Mouse (Mus musculus) heart, postnatal 0 days (tissue): ENCODE data around the gene Tdrkh. TPM values are rescaled to one million over a fixed set of nuclear protein-coding genes. Genes with fewer than 3 reads are reported as not detected.
A peak's percentile ranks its signal among the peaks of the same experiment; 100 is the strongest.

Experiments used
- ATAC-seq: fragments of 200-750 bp; cut with Nextera tagmentation; 2 replicates; pipeline ENCODE4 v1.8.0; 2017; ENCODE audit warnings: low read depth, moderate number of reproducible peaks, moderate library complexity; ENCODE audit not compliant: insufficient read depth
- DNase-seq: peaks from one replicate; pipeline ENCODE4 v3.0.0-alpha.2; 2016; ENCODE audit warnings: low spot score
- H3K27ac ChIP-seq: fragments of 300-500 bp; sonication (generic); 2 replicates; pipeline ENCODE4 v1.5.1; 2014; ENCODE audit warnings: low read depth, mild to moderate bottlenecking
- H3K27me3 ChIP-seq: fragments of 300-500 bp; sonication (generic); 2 replicates; pipeline ENCODE4 v1.6.1; 2014; ENCODE audit warnings: low read length, mixed read lengths; ENCODE audit not compliant: control insufficient read depth, insufficient read depth
- H3K36me3 ChIP-seq: fragments of 300-500 bp; sonication (generic); replicated peaks from 2 replicates; pipeline ENCODE4 v1.6.1; 2014; ENCODE audit warnings: low read length, mixed read lengths; ENCODE audit not compliant: control insufficient read depth, insufficient read depth
- H3K4me1 ChIP-seq: fragments of 300-500 bp; sonication (generic); 2 replicates; pipeline ENCODE4 v1.6.1; 2014; ENCODE audit warnings: antibody characterized with exemption; ENCODE audit not compliant: control insufficient read depth, insufficient read depth
- H3K4me2 ChIP-seq: fragments of 300-500 bp; sonication (generic); 2 replicates; pipeline ENCODE4 v1.6.1; 2014; ENCODE audit warnings: low read depth, mild to moderate bottlenecking, low read length, moderate library complexity
- H3K4me3 ChIP-seq: fragments of 300-500 bp; sonication (generic); 2 replicates; pipeline ENCODE4 v1.5.1; 2014; ENCODE audit warnings: low read depth, low read length
- H3K9ac ChIP-seq: fragments of 300-500 bp; sonication (generic); replicated peaks from 2 replicates; pipeline ENCODE4 v1.6.1; 2014; ENCODE audit warnings: low read depth, low read length, mixed read lengths
- H3K9me3 ChIP-seq: fragments of 300-500 bp; sonication (generic); replicated peaks from 2 replicates; pipeline ENCODE4 v1.6.1; 2016; ENCODE audit warnings: low read length; ENCODE audit not compliant: control insufficient read depth
- CTCF ChIP-seq: IDR thresholded peaks from 2 replicates; pipeline ENCODE4 v1.5.1; 2016; ENCODE audit warnings: antibody characterized with exemption, control low read depth, low read depth
- EP300 ChIP-seq: IDR thresholded peaks from 2 replicates; pipeline ENCODE4 v1.6.1; 2016; ENCODE audit warnings: antibody characterized with exemption, low read depth
- WGBS: fragments of 180-500 bp; shearing (Covaris S2); extraction: QIAGEN DNeasy Blood & Tissue Kit; methylation state at CpG from one replicate; pipeline ENCODE4 v1.1.7; 2014; 5-methylcytosine and 5-hydroxymethylcytosine counted together
- polyA plus RNA-seq: library from polyadenylated mRNA; unstranded; fragments of >200 nt; fragmentation: Nextera tagmentation; extraction: Ambion mirVana; gene quantifications from 2 replicates; pipeline ENCODE4 v1.2.1, GENCODE M21; 2015
- total RNA-seq: library from RNA; depleted of rRNA; stranded (reverse); fragments of >200 nt; gene quantifications from 2 replicates; pipeline ENCODE4 v1.2.3, GENCODE M21; 2014; ENCODE audit warnings: low replicate concordance

Tdrkh gene
- total and polyA plus RNA-seq, 2 experiments from 2014 or later: 0.34 to 7.7 TPM

- TF ChIP-seq CTCF (no peak), EP300 (no peak)
- DNase-seq (no peak), ATAC-seq (no peak)
- H3K4me1 ChIP-seq: peaks cover 15% of the 10 kb centered on the region; the same call in 1 of the 2 replicates
- H3K27ac ChIP-seq: no peak overlapping the region
- no peak overlapping the region for H3K4me2 ChIP-seq
- WGBS: 52% methylated on average over 4 of the region's 4 CpGs
- no peaks in the 10 kb centered on the region for H3K9me3 ChIP-seq
- H3K27me3 ChIP-seq: peaks cover 31% of the 10 kb centered on the region
- H3K4me3 ChIP-seq: no peak overlapping the region
- H3K36me3 ChIP-seq: no peaks in the 10 kb centered on the region
- no peak overlapping the region for H3K9ac ChIP-seq
These were observed 64.4 kb downstream of the Tdrkh start for GRCm38 (mm10) chr3:94477444-94477843.

GRCm38 (mm10) chr3:94477981-94478422, 64.9 kb downstream of the Tdrkh start, which contains the start of gene Celf3:
Gene Celf3, plus strand, starts transcription at chr3:94478295.
- H3K4me2 ChIP-seq: no peak within 1 kb of the TSS

GRCm38 (mm10) chr3:94478591-94479169, 65.6 kb downstream of the Tdrkh start:
- ATAC-seq (no peak), DNase-seq (no peak)
- no peak overlapping the region for H3K4me2 ChIP-seq
- H3K27me3 ChIP-seq: peaks cover 31% of the 10 kb centered on the region
- 19% methylated on average over 9 of the region's 9 CpGs for WGBS
- no peaks in the 10 kb centered on the region for H3K9me3 ChIP-seq
- H3K9ac ChIP-seq: no peak overlapping the region
- H3K4me3 ChIP-seq: no peak overlapping the region
- peaks cover 14% of the 10 kb centered on the region; the same call in 1 of the 2 replicates for H3K4me1 ChIP-seq
- TF ChIP-seq EP300 (no peak), CTCF (no peak)
- no peak overlapping the region for H3K27ac ChIP-seq
- H3K36me3 ChIP-seq: no peaks in the 10 kb centered on the region

More at GRCm38 (mm10) chr3:94477981-94478422, 64.9 kb downstream of the Tdrkh start, which contains the start of gene Celf3:
- Histone ChIP-seq H3K4me3 (no peak within 1 kb of the TSS), H3K36me3 (no peaks in the 10 kb centered on the region), H3K9ac (no peak within 1 kb of the TSS), H3K4me1 (peaks cover 15% of the 10 kb centered on the region; the same call in 1 of the 2 replicates), H3K27me3 (peaks cover 31% of the 10 kb centered on the region), H3K9me3 (no peaks in the 10 kb centered on the region), H3K27ac (no peak within 1 kb of the TSS)
- TF ChIP-seq EP300: no peak
- TF ChIP-seq CTCF: no peak
- no peak for DNase-seq
- ATAC-seq: no peak
- 4% methylated on average over 14 of the region's 14 CpGs for WGBS

GRCm38 (mm10) chr3:94479564-94479963, 66.5 kb downstream of the Tdrkh start:
- Histone ChIP-seq H3K9me3 (no peaks in the 10 kb centered on the region), H3K27ac (no peak overlapping the region), H3K4me1 (0 out of 2 replicates have a peak, but pooled peaks cover 10% of the 10 kb centered on the region), H3K4me2 (0 out of 2 replicates have a peak overlapping the region, but pooled peaks have one; percentile 16), H3K4me3 (no peak overlapping the region), H3K9ac (no peak overlapping the region), H3K27me3 (peaks cover 31% of the 10 kb centered on the region), H3K36me3 (no peaks in the 10 kb centered on the region)
- 2% methylated on average over 11 of the region's 11 CpGs for WGBS
- ATAC-seq (no peak), DNase-seq (no peak)
- TF ChIP-seq EP300 (no peak), CTCF (no peak)

GRCm38 (mm10) chr3:94480291-94480884, 67.3 kb downstream of the Tdrkh start, which contains the start of gene Riiad1:
Gene Riiad1, minus strand, starts transcription at chr3:94480341.
- Histone ChIP-seq H3K9ac (no peak within 1 kb of the TSS), H3K4me2 (0 out of 2 replicates have a peak within 1 kb of the TSS, but pooled peaks have one; percentile 16), H3K27me3 (peaks cover 31% of the 10 kb centered on the region), H3K9me3 (no peaks in the 10 kb centered on the region), H3K4me3 (no peak within 1 kb of the TSS), H3K36me3 (no peaks in the 10 kb centered on the region), H3K4me1 (0 out of 2 replicates have a peak, but pooled peaks cover 10% of the 10 kb centered on the region), H3K27ac (no peak within 1 kb of the TSS)
- DNase-seq: no peak
- no peak for ATAC-seq
- 14% methylated on average over 16 of the region's 16 CpGs for WGBS
- TF ChIP-seq CTCF: no peak
- no peak for TF ChIP-seq EP300
